Mouse (Mus musculus): ENCODE data around the gene Pde4dip.

The Pde4dip gene

DNA sequence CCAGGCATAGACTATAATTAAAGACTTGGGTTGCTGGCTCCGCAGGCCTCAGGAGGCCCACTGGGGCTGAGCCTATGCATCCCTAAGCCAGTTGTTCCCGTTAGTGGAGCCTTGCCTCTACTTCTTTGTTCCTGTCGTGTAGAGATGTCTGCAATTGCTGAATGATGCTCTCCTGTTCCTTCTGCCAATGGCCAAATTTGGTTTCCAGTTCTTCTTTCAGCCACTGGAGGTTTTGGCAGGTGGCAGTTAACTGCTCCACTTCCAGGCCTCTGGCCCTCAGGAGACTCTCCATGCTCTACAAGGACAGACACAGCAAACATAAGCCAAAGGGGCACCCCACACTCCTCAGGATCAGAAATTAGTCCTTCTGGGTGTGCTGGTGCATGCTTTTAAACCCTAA lies 135.6 kb downstream of the Pde4dip start:
- CTCF ChIA-PET, result no interaction called here

DNA sequence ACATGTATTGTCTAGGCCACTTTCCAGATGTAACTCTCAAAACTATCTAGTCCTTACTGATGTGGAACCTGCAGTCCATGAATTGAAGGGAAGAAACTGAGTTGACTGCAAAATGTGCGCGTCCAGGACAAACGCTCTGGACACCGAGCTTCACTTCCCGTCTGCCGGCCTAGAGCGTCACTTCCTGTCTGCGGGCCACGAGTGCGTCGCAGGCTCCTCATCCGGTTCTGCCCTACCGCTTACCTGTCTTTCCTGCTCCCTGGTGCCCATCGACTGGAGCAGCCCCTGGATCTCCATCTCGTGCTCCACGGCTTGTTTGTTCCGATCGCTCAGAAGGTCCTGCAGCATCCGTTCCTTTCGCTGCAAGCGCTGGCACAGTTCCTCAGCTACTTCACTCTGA lies 136.9 kb downstream of the Pde4dip start:
- CTCF ChIA-PET, result no interaction called here

DNA sequence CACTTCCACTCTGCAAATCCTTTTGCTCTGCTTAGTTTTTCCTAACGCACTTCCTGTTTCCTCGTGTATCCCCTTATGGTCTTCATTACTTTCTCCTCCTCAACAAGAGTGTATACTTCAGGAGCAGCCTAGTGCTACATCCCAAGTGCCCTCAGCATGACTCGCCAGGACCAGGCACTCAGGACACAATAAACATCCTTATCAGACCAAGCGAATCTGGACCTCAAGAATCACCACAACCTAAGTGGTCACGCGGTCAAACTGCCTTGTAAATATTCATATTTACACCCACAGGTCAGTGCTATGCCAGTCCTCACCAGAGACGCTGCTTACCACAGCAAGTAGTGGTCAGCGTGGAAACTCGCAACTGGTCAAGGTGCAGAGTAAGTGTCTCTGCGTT lies 139.7 kb downstream of the Pde4dip start:
- CTCF ChIA-PET, result no interaction called here

DNA sequence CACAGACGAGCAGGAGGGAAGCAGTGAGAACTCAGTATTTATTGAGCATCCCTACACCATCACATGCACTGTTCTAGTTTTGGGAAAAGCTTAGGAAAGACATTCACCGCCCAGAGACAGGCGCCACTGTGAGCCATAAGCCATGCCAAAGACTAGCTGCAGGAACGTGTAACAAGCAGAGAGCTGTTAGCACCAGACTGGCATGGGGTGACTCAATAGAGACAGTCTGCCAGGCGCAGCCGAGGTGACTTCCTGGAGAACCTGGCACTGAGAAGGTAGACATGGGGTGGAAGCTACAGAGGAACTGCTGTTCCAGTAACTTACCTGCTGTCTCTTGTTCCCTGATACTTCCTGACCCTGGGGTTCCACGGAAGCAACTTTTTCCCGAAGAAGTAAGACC lies 145.7 kb downstream of the Pde4dip start:
- CTCF ChIA-PET, result no interaction called here

DNA sequence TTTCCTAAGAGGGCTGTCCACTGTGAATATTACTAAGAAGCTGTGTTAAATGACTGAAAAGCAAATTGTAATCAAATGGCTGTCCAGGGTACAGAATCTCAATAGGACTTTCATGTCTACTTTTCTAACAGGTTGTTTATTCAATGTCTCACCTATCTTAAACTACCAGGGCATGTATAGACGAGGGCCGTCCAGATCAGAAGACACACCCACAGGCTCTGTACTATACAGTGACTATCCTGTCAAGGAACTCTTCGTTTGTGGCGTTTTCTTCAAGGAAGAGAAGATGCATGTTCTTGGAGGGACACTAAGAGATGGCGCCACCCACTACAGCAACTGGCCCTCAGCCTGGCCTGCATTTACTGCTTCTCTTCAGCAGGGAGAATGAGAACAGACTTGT lies 152.9 kb downstream of the Pde4dip start:
- CTCF ChIA-PET, result no interaction called here

DNA sequence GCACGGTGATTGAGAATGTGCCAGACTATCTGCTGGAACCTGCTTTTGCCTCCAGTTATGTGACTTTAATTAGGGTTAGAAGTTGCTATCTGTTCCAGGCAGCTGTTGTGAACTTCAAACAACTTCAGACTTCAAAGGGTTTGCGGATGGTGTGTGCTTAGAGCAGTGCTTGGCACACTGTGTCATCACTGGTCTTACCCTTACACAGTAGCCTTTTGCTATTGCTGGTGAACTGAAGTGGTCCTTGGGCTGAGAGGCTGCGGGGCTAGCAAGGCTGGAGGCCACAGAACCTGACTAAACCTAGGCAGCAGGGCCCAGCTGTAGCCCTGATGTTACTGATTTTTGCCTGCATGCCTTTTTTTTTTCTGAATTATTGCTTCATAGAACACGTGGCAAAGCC lies 154.2 kb downstream of the Pde4dip start:
- CTCF ChIA-PET, result no interaction called here

DNA sequence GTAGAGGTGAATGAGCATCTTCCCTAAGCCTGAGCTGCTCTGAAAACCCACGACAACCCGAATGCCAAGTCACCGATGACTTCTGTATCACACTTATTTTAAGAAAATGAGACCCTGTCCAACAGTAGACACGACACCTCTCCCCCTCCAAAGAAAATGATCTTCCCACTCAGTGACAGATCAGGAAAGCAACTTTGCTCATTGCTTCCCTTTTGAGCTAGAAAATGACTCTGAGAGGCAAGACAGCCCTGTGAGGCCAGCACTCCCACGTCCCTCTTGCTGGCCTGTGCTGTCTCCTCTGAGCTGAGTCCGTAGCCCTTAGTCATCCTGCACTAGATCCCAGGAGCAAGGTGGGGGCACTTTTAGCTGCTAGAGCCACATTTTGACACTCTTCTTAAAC lies 155.9 kb downstream of the Pde4dip start:
- CTCF ChIA-PET, result no interaction called here

DNA sequence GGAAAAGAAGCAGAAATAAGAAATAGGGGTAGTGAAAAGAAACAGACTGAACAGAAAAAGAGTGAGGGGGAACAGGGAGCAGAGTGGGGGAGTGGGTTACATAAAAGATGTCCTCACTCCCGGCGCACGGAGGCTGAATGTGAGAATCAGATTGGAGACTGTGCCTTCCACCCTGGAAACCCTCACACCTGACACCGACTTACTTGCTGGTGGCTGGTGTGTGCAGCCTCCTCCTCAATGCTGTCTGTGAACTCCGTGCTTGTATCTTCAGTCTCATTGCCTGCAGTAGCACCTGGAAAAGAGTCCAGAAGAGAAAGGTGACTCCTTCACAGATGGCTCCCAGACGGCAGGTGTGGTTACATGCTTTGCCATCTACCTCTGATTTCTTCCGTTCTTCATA lies 157.9 kb downstream of the Pde4dip start:
- CTCF ChIA-PET, result no interaction called here

DNA sequence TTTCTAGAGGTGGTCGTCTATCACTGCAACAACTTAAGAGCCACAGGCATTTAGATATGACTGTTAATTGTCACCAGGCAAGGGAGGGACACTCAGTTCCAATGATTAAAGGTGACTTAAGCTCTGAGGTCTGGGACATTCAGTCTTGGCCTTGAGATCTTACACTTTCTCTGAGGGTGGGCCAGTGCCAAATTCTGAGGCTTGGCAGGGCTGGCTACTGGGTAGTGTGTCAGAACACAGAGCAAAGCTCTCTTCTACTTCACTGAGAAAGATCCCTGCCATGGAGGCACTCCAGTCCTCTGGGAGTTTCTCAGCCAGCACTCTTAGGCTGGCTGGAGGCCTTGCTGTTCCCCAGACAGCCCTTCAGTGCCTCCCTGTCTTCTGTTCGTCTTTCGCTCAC lies 158.4 kb downstream of the Pde4dip start:
- CTCF ChIA-PET, result no interaction called here

DNA sequence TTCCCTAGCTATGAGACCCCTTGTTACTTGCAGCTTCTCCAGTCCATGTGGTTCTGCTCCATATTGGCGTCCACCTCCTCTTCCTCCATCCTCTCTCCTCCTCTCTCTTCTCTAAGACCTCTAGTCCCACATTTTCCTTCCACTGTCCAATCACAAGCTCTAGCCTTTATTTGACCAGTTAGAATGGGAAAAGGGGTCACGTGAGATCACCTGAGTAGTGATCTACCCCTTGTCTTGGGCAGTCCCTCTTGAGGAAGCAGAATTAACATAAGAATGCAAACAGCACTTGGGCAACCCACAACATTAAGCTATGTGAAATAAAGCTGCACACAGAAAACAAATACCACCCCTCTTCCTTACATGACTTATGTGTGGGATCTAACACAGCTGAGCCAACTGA lies 160.7 kb downstream of the Pde4dip start:
- CTCF ChIA-PET, result no interaction called here

DNA sequence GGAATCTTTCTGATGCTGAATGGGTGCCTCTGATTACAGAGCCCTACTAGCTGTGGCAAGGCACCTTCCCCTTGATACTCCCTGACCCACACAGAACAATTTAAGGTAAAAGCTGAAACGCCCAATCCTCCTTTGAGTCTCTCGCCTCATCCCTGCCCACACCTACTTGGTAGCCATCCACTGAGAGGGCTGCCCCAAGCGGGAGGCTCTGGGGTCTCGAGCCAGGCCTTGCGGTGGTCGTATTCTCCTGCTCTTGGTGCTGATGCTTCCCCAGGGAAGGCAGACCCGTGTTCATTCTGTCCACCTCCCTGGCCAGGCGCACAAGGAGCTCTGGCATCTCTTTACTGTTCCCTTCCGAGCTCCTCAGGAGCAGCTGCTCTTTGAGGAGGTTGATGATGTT lies 169.4 kb downstream of the Pde4dip start:
- CTCF ChIA-PET, result no interaction called here

DNA sequence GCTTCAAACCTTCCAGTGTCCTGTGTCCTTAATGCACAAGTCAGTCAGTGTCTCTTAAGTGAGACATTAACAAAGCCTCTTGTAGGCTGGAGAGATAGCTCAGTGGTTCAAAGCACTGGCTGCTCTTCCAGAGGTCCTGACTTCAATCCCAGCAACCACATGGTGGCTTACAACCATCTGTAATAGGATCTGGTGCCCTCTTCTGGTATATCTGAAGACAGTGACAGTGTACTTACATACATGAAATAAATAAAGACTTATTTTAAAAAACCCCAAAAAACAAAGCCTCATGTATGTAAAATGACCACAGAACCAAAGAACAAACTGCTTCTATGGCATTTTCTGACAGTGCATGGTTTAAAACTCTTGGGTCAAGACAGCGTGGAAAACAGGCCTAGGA lies 172.6 kb downstream of the Pde4dip start:
- CTCF ChIA-PET, result no interaction called here

DNA sequence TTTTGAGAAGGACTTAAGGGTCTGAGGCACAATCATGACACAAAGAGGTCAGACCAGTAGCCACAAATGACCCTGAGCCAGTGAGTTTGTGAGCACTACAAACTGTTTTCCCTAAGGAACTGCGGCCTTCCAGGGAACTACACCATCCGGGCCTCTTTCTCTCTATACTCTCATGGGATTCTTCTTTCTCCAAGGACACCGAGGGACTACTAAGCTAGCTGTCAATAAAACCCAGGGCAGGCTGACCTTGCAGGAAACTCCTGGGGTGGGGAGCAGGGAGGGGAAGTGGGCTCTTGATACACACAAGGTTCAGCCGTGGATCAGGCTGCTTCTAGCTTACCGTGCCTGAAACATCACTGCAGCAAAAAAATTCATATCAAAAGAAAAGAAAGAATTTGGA lies 177.6 kb downstream of the Pde4dip start:
- CTCF ChIA-PET, result no interaction called here

DNA sequence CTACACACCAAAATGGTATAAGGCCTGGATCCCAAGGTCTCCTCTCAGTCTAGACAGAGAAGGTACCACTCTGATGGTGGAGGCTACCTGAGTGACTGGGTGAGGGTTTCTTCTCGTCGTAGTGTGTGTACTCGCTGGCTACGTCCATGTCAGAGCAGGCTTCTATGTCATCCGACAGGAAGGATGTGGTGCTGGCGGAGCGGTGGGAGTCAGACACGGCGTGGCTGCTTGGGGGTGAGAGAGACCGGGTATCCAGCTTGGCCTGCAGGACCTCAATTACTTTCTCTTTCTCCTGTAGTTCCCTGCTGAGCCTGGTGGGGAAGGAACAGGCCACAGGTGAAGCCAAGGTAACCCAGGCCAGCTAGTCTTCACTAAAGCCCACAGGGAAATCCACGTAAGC lies 178.4 kb downstream of the Pde4dip start:
- CTCF ChIA-PET, result no interaction called here

DNA sequence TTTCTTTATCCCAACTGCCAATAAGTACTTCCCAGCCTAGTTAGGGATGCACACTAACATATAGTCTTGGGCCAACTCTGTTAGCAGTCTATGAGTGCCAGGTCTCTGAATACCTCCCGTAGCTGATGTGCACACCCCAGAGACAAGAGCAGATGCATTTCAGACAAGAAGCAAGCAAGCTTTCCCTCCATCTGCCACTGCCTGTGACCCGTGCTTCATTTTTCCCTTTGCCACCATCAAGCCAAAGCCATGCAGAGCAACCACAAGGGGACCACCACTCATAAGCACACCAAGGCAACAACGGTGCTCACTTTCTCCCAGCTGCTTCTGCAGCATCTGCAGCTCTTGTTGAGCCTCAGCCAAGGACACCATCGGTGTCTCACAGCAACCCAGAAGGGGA lies 181.9 kb downstream of the Pde4dip start:
- CTCF ChIA-PET, result no interaction called here

DNA sequence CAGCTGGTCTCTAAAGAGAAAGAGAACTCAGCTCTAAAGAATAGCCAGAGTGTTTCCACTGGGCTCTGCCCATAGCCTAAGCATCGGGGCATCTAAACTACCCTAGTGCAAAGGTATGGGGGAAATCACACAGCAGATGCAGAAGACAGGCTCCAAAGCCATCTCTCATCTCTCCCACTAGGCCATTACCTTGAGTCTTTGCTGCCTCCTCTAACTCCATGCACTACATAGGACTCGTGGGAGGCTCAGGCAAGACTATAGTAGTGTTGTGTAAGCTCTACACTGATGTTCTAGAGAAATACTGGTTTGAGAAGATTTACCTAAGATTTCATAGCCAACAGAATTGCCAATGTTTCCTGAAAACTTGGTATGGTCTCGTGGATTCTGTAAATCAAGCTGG lies 183.0 kb downstream of the Pde4dip start:
- CTCF ChIA-PET, result no interaction called here

DNA sequence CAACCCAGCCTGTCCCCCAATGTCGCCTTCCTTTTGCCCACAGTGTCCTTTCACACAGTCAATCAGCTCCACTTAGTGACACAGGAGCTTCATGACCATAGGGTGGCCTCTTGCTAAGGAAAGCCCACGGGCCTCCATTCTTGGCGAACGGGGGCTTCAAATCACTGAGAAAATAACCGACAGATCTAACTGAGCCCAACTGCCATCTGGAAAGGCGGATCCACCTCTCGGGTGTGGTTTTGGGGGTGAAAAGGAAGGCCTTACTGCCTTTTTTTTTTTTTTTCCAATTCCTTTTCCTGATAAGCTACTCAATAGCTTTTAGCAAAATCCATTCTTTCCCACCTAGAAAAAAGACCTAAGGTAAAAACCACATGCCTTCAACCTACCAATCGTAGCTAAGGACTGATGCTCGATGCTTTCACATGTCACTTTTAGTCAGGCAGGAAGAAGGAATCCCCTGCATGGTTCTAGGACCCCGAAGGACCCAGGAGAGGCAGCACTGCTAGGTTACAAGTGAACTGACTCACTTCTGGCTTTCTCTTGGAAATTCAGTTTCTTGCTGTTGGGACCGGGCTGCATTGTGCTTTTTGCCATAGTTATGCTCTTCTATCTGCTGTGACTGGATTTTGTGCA lies 185.9 kb downstream of the Pde4dip start:
- CTCF ChIA-PET, result no interaction called here

DNA sequence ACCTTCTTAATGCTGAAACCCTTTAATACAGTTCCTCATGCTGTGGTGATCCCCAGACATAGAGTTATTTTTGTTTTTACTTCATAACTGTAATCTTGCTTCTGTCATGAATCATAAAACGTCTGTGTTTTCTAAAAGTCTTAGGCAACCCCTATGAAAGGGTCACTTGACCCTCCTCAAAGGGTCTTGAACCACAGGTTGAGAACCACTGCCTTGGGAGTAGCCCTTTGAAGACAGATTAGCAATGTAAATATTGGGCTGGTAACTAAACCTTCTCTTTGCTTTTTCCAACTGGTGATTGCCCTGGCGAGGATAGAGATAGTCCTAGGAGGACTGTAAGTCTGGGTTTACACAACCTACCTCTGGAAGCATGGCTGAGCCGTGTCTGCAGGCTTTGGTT lies 187.3 kb downstream of the Pde4dip start:
- CTCF ChIA-PET, result no interaction called here

DNA sequence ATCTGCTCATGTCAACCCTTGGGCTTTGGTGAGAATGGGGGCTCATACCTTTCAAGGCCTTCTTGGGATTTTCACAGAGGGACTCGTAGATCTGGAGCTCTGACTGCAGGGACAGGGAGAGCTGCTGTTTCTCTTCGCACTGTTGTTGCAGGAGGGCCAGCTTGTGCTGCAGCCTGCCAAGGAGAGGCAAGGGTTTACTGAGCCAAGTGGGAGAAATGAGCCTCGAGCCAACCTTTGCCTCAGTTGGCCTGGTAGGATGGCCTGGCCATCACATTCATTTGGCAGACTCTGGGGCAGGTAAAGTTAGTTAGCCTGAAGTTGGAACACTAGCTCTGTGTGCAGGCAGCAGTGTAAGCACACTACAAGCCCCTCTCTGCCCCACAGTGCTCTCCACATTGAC lies 189.4 kb downstream of the Pde4dip start:
- CTCF ChIA-PET, result no interaction called here

DNA sequence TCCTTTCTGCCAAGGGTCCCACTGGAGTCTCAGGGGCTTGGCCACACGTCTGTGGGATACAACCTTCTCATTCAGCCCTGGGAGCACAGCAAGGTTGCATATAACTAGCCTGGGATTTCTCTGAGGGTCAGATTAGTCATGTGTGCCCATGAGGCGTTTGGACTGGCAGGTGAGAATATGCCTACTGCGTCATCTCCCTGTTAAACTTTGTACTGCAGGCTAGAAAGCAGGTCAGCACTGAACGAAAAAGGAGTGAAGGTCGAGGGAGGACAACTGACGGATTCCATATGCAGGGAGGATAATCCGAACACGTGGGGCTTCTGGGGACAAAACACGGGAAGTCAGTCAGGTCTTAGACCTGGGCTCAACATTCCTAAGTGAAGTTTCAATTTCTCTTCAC lies 191.2 kb downstream of the Pde4dip start:
- CTCF ChIA-PET, result no interaction called here

DNA sequence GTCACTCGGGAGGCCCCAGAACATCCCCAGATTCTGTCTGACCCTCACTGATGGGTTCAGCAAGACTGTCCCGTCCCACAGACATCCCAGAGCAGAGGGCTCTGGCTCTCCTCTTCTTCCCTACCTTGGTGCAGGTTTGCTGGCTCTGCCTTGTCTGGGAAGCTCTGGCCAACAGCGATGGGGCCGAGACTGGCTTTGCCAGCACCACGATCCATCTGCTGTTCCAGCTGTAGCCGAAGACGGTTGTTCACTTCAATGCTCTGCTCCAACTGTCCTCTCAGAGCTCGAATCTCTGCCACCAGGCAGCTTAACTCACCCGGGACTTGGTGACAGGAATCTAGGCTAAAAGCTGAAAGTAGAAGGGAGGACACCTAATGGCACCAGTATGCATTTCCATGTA lies 191.6 kb downstream of the Pde4dip start:
- CTCF ChIA-PET, result no interaction called here

DNA sequence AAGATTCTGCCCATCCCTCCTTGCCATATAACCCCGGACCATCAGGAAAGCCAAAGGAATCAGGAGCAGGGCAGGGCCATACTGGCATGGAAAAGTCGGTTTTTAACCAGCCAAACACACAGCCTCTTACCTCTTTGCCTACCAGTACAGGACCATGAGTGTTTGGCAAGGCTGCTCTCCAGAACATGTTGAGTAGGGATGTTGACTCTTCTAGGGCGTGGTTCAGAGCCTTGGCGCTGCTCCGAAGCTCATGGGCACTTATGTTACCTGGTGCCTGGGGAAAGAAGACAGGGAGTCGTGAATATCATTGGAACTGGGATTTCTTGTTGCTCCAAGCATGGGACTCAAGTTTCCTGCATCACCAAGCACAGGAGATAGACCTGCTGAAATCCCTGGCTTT lies 194.7 kb downstream of the Pde4dip start:
- CTCF ChIA-PET, result no interaction called here

DNA sequence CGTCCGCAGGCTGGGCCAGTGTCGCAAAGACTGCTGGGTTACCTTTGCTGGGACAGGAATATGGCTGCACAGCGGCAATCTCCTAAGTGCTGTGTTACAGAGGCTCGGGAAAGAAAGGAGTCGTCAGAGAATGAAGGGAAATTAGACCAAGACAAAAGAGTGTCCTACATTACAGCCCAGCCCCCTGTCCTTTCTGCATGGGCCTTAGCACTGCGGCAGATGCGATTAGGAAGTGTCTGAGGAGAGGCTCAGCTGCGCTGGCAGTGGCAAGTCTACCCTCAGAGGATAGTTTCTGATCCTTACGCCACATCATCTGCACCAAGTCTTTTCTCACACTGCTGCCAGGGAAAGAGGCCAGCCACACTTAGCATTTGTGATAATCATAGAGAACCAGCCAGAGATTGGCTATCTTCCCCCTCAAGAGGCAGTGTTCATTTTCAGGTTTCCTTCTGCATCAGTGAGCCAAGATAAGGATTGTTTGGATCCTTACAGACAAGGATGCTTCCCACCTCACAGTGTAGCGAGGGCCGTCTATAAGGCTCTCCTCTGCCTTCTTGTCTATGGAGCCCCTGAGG lies 197.0 kb downstream of the Pde4dip start:
- CTCF ChIA-PET, result no interaction called here

DNA sequence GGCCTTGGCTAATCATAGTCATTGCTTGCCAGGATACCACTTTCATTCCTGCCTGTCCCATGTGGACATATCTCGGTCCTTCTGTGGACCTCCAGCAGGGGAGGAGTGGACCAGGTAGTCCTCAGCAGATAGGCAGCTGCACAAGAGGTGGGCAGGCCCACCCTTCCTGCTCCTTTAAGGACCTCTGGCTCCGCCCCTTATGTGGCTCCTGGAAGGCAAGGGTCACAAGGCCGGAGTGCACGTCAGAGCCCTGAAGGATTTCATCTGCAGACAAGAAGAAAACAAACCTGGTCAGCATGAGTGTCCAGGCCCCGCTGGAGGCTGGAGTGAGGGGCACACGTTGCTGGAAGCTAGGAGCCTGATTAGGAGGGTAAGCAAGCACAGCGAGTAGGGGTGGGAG lies 197.9 kb downstream of the Pde4dip start:
- CTCF ChIA-PET, result no interaction called here

DNA sequence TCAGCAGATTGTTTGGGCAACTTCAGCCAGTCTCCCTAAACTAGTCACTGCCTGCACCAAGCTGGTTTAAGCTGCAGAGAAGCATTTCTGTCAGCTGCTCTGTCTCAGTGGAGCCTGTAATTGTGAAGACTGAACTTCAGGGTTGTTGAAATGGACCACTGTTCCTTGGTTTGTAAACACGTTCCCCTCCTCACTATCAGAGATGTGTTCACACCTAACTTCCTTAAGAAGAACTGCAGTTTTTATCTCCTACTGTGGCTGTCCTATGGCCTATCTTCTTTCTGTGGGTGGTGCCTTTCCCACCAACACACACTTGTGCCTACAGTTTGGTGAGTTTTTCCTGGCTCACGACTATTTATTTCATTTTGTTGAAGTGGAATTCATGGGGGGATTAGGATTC lies 199.2 kb downstream of the Pde4dip start:
- CTCF ChIA-PET, result no interaction called here
